Mouse (Mus musculus): ENCODE measurements around the gene Fbn1.

GRCm38 (mm10) chr2:125501526-125501925 lies 6.3 kb downstream of the Fbn1 start:
- no peak for TF ChIP-seq CTCF (IDR thresholded peaks at IDR 0.05; ENCODE audit: low read depth, low read length)
- no peak for TF ChIP-seq POLR2A (IDR thresholded peaks at IDR 0.05; ENCODE audit: borderline replicate concordance, low read depth, low read length)

All from bone marrow macrophage, adult 2 months (primary cell).